Mouse (Mus musculus) urinary bladder, postnatal 0 days (tissue): ENCODE measurements around the gene Hoxd8. TPM values are rescaled to one million over a fixed set of nuclear protein-coding genes. Genes with fewer than 3 reads are reported as not detected.

Source experiments
- microRNA counts: library from miRNA; unstranded; fragments of <30 nt; microRNA quantifications from one replicate; lab custom pipeline; 2016
- microRNA-seq: library from miRNA; unstranded; fragments of <30 nt; microRNA quantifications from one replicate; pipeline ENCODE4, GENCODE M21; 2016
- polyA plus RNA-seq: library from polyadenylated mRNA; unstranded; fragments of >200 nt; fragmentation: Nextera tagmentation; extraction: Ambion mirVana; gene quantifications from 2 replicates; pipeline ENCODE4 v1.2.1, GENCODE M21; 2015

Gene Hoxd8
- polyA plus RNA-seq: 6.1 and 8.2 TPM in 2 replicates

DNA sequence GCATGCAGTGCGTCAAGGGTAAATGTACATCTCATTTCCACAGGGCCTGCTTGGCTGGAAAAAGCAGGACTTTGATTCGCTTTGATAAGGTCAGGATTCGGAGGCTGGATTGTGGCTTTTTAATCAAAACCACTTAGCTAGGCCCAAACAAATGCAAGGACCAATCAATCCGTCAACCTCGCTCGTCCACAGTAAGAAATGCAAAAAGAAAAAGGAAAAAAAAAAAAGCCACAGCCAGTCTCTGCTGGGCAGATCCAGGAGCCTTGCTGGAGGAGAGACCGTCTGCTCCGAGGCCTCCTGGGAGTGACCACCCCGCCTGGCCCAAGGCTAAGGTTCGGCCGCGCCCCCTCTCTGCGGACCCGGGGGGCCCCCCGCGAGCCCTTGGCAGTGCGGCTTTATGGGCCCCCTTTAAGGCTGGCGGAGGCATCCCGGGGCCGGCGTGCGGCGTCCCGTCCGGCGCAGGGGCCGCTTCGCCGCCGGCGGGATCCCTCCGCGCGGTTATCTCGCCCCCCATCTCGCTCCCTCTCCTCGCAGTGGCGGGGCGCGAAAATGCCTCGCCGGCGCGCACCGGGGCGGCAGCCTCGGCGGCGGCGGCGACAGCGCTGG lies at the start of gene Hoxd8:
Gene Hoxd8, plus strand, starts transcription at position 223 of the 606 bp plus-strand sequence.

GRCm38 (mm10) chr2:74659507-74660005 lies 44.9 kb upstream of the Hoxd8 start, which contains the start of gene Evx2:
Evx2 (minus strand) TSS chr2:74659557.

DNA sequence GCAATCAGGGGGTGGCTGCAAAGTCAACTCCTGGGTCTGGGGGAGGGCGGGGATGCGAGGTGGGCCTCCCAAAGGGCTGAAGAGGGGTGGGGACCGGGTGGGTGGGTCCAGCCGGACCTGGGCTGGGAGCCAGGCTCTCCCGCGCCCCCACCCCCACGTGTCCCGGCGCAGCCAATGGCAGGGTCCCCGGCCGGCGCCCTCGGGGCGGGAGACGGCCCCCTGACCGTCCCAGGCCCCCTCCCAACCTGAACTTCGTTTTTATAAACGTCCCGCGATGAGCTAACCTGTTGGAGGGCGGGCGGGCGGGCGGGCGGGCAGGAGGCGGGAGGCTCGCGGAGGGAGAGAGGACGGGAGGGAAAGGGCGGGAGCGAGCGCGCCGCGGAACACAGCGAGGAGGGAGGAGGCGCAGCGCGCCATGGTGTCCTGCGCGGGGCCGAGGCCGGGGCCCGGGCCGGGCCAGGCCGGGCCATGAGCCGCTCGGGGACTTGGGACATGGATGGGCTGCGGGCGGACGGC lies 36.5 kb upstream of the Hoxd8 start, which contains the start of gene Hoxd13:
Gene Hoxd13, plus strand, starts transcription at position 469 of the 516 bp plus-strand sequence.

GRCm38 (mm10) chr2:74674881-74675665 lies 29.3 kb upstream of the Hoxd8 start, which contains the start of gene Hoxd12:
Hoxd12 (plus strand) TSS chr2:74675013.

GRCm38 (mm10) chr2:74678891-74679595 lies 25.4 kb upstream of the Hoxd8 start, which contains the start of gene Hoxd11:
Hoxd11 (plus strand) TSS chr2:74679557.

DNA sequence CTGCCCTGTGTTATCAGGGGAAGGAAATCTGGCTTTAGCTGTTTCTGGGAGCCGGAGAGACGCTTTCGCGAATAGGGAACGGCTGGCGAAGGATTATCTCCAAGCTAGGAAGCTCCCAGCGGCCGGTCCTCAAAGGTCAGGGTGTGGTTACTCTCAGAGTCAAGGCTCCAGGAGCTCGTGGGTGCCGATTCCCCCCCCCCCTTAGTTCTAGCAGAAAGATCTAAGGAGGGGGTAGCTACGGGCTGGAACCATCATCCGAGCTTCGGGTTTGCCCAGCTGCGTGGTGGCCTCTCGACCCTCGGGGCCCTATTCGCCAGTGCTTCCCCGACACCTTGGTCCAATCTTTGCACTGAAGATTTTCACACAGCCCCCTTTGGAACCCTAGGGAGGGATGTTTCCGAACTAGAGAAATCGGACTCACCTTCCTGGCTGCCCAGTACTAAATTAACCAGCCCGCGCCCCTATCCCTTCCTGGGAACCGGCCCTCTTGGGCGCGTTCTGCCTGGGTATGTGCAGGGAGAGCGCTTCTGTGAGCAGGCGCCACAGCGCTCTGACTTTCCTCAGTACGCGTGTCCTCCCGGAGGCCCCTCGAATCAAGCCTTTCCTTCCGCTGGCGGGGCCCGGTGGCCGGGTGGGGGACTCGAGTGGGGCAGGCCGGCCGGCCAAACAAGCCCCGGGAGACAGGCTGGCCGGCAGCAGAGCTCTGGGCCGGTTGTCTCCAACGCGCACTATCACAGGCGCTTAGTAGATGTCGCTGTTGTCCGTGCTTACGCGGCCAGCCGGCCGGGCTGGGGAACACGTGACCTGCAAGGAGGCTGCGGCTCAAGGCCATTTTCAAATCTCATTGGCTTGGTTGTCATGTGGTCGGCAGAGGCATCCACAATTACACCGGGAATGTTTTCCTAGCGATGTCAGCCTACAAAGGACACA lies 13.1 kb upstream of the Hoxd8 start, which contains the start of gene Hoxd10:
Gene Hoxd10, plus strand, starts transcription at position 903 of the 930 bp plus-strand sequence.

GRCm38 (mm10) chr2:74697567-74698121 lies 6.8 kb upstream of the Hoxd8 start, which contains the start of gene Hoxd9:
Hoxd9 (plus strand) TSS chr2:74697727.

GRCm38 (mm10) chr2:74711721-74712621 lies 7.6 kb downstream of the Hoxd8 start, which contains the start of the genes Hoxd3 and Hoxd4:
Hoxd3 (plus strand) TSS chr2:74711927.
Hoxd4 (plus strand) TSS chr2:74711929.

GRCm38 (mm10) chr2:74726551-74726950 lies 22.1 kb downstream of the Hoxd8 start, which contains the start of gene Gm28230:
Gm28230 (plus strand) TSS chr2:74726728.

MicroRNAs encoded within 50 kb of the gene (microRNA counts, 519-probe panel; counts per million panel counts)
- 3,952 counts per million, percentile 71 among the panel's probes with 10 or more counts for microRNA mmu-miR-10b (lab: Ali Mortazavi, UCI)

Small RNA genes within 50 kb of the gene (microRNA-seq; reads per million reads assigned to microRNA genes)
- gene Gm44463 (not detected), gene Mir10b (16,560 reads per million, percentile 96 among the genes with 10 or more reads in this experiment)

Other genes starting within 250 kb of the Hoxd8 start
- 10.1 and 16.9 TPM in 2 replicates for gene Lnpk, start 125.2 kb upstream of the Hoxd8 start, polyA plus RNA-seq
- gene Evx2, start 45.1 kb upstream of the Hoxd8 start, polyA plus RNA-seq: 0.06 and 0.11 TPM in 2 replicates
- gene Hoxd13, start 36.3 kb upstream of the Hoxd8 start, polyA plus RNA-seq: 6.6 and 8.8 TPM in 2 replicates
- gene Hoxd12, start 29.6 kb upstream of the Hoxd8 start, polyA plus RNA-seq: 2.4 and 2.5 TPM in 2 replicates
- 3.0 and 3.9 TPM in 2 replicates for gene Hoxd11, start 25.1 kb upstream of the Hoxd8 start, polyA plus RNA-seq
- 3.5 and 4.0 TPM in 2 replicates for gene Hoxd10, start 12.7 kb upstream of the Hoxd8 start, polyA plus RNA-seq
- 4.0 and 4.5 TPM in 2 replicates for gene Hoxd9, start 6.9 kb upstream of the Hoxd8 start, polyA plus RNA-seq
- gene Hoxd3, start 7.3 kb downstream of the Hoxd8 start, polyA plus RNA-seq: 0.22 and 0.29 TPM in 2 replicates
- gene Hoxd4, start 7.3 kb downstream of the Hoxd8 start, polyA plus RNA-seq: 0.67 and 0.82 TPM in 2 replicates
- gene Gm28230, start 22.1 kb downstream of the Hoxd8 start, polyA plus RNA-seq: not detected in 2 replicates
- not detected in 2 replicates for gene Hoxd1, start 58.4 kb downstream of the Hoxd8 start, polyA plus RNA-seq
- 78.2 and 79.1 TPM in 2 replicates for gene Mtx2, start 121.2 kb downstream of the Hoxd8 start, polyA plus RNA-seq